Mouse (Mus musculus) layer of hippocampus, postnatal 14 days (tissue): ENCODE measurements around the gene Supt6. TPM values are rescaled to one million over a fixed set of nuclear protein-coding genes. Genes with fewer than 3 reads are reported as not detected.
"Not testable (repeated sequence)": the region's sequence is repeated elsewhere in the genome, so short reads cannot be mapped to it uniquely, and the experiment has no call there.

Source experiments
- DNase-seq, 2 experiments: peaks; one replicate each; pipeline ENCODE4 v3.0.0; 2021 to 2022; ENCODE audit warnings: low spot score in 2 of 2, mixed read lengths in 1 of 2
- long read RNA-seq, 2 experiments: library from polyadenylated mRNA; stranded (forward); transcript quantifications; one replicate each; pipeline ENCODE4 v2.0.0; 2021
- total RNA-seq, 2 experiments: library from RNA; stranded (reverse); gene quantifications; 2 replicates each; pipeline ENCODE4 v1.2.3; 2021

The Supt6 gene
- 100 to 1,000 TPM; 102 to 112 TPM for total RNA-seq
- long read RNA-seq, experiment 1, full-length matches to known transcripts: 9 of 25 reads
- long read RNA-seq, experiment 1, partial matches to known transcripts: 9 of 25 reads
- long read RNA-seq, experiment 1, other reads (novel, unspliced or antisense): 7 of 25 reads
- long read RNA-seq, experiment 2, full-length matches to known transcripts: 11 of 23 reads
- long read RNA-seq, experiment 2, partial matches to known transcripts: 10 of 23 reads
- long read RNA-seq, experiment 2, other reads (novel, unspliced or antisense): 2 of 23 reads

DNA sequence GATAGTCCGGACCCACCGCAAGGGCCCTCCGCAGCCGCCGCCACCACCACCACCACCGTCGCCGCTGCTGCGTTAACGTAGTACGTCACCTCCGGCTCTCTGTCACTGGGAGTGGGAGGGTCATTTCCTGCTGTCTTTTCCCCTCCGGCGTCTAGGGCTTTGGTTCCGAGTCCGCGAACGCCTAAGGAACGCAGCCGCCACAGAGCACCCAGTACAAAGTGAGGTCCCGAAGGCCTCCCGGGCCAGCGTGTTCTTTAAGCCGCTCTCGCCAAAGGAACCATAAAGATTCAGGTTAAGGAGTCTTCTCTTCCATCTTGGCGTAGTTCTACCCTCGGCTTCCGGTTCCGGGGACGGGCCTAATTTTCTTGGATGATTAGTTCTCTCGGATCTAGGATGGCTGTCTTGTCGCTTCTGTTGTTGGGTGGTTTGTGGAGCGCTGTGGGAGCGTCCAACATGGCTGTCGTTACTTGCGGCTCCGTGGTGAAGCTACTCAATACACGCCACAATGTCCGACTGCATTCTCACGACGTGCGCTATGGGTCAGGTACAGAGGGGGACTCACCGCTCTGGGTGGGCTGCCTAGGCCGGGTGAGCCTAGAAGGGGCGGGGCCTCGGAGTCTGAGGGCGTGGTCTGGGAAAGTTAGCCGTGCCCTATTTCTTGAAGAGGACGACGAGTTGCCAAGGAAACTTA is at the start of gene Supt6, which contains the start of gene Sdf2:
Gene Supt6, minus strand, starts transcription at position 361 of the 691 bp plus-strand sequence.
Gene Sdf2, plus strand, starts transcription at position 120 of the 691 bp plus-strand sequence.
- peak; percentile 89 to 92 for DNase-seq

DNA sequence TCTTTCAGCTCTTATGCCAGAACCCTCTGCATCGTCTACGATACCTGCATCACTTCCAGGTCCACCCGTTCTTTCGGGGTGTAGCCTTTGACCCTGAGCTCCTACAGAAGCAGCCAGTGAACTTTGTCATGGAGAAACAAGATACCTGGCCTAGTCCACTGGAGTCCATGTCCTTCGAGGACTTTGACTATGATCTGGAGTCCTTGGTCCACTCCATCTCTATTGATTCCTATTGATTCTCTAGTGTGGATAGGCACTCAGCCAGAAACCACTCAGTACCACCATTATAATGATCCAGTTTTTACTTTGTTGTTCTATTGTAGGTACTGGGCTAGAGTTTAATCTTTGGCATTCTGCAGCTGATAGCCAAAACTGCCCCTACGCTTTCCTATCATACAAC is 48.8 kb upstream of the Supt6 start:
- no peak for DNase-seq

DNA sequence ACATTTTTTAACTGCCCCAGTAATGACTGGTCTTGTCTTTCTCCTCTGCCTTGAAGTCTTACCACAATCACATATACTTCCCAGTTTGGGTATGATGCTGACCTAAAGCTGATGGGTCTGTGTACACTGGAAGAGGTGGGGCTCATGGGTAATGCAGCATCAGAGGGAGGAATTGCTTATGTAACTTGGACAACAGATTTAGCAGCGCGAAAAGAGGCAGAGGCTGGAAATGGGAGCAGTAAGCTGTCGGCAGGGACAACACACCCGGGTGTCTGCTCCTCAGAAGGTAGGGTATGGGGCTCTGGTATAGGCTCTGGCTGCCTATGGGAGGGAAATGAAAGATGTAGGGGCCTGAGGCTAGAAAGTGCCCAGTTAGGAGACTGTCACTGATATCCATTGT is 44.9 kb upstream of the Supt6 start, which contains the start of gene BC030499:
Gene BC030499, plus strand, starts transcription at position 188 of the 400 bp plus-strand sequence.
- DNase-seq: no peak

DNA sequence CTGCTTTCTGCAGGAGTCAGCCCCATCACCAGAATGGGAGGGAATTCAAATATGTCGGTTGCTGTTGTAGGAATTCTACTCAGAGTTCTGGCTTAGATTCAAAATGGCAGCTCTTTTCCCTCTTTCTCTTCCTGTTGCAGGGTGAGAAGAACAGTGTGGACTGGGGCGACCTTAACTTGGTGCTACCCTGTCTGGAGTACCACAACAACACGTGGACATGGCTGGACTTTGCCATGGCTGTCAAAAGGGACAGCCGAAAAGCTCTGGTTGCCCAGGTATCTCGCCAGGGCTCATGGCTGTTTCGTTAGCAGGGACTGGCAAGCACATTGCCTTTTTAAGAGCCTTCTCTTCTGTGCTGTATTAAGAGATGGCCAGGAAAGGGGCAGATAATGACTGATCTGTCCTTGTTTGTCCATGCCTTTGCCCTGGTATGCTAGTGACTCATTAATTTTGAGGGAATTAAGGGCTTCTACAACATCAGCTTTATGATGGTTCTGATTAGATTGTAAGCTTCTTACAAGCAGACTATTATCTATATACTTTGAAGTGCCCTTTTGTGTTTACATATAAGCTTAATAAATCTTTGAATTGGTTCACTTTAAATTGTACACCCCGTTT is 43.5 kb upstream of the Supt6 start:
- no peak for DNase-seq

DNA sequence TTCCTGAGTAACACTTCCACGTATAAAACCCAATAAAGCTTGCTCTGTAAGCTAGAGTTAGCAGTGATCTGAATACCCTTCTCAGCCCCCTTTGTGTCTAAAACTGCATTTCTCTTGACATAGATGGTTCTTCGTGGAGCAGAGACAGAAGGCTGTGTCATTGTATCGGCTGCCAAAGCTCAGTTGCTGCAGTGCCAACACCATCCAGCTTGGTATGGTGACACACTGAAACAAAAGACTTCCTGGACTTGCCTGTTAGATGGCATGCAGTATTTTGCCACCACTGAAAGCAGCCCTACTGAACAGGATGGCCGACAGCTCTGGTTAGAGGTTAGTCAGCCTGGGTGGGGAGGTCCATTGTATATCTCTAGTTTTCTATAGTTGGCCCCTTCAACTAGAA is 33.8 kb upstream of the Supt6 start:
- DNase-seq: peak; percentile 14 to 49

DNA sequence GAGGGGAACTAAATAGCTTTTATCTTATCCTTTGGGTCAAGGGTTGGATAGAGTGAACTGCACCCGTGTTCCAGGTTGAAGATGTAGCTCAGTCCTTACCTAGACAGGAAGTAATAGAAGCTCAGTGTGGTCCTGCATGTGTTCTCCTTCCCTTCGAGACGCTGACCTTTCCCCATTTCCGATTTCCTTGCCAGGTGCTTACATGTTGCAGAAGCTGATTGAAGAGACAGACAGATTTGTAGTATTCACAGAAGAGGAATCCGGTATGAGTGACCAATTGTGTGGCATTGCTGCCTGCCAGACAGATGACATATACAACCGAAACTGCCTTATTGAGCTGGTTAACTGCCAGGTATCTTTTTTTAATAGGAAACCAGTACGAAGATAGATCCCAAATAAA is 33.1 kb upstream of the Supt6 start:
- no peak for DNase-seq

DNA sequence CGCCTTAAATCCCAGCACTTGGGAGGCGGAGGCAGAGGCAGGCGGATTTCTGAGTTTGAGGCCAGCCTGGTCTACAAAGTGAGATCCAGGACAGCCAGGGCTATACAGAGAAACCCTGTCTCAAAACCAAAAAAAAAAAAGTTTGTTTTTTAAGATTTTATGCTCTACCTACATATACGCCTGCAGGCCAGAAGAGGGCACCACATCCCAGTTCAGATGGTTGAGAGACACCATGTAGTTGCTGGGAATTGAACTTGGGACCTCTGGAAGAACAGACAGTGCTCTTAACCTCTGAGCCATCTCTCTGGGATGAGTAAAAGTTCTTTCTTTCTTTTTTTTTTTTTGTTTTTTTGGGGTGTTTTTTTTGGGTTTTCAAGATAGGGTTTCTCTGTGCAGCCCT is 30.4 kb upstream of the Supt6 start:
- not testable (repeated sequence) for DNase-seq

DNA sequence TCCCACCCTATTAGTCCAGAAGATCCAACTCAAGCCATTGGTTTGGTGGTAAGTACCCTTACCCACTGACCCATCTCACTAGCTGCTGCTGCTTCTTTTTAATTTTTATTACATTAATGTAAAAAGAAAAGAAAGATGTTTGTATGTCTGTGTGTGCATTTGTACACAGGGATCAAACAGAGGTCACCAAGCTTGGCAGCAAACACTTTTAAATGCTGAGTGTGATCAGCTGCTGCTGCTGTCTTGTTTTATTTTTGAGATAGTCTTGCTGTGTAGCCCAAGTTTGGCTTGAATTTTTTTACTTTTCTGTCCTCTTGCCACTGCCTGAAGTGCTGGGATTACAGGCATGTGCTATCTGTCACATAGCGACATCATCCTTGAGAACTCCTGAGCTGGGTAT is 29.8 kb upstream of the Supt6 start:
- no peak for DNase-seq

DNA sequence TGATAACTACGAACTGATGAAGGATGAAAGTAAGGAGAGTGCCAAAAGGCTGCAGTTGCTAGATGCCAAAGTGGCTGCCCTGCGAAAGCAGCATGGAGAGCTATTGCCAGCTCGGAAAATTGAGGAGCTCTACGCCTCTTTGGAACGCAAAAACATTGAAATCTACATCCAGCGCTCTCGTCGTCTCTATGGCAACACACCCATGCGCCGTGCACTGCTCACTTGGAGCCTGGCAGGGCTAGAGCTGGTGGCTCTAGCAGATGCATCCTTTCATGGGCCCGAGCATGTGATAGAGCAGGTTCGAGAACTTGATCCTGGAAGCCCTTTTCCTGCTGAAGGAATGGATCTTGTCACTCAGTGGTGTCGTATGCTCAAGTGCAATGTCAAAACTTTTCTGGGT is 26.2 kb upstream of the Supt6 start:
- peak; percentile 54 to 72 for DNase-seq

DNA sequence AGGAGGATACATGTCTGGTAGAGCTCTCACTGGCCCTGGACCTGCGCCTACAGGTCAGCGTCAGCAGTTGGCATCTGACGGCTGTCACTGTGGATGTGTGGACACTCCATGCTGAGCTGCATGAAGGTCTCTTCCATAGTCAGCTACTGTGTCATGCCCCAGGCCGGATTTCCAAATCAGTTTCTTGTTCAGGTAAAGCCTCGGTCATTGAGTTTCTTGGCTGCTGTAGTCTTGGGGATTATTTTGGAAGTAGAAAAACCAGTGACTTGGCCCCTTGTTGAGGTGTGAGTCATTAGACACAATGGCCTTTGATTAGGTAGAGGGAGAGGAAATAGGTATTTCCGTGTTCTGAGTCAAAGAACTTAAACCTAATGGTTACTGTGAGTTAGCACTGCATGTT is 19.8 kb upstream of the Supt6 start:
- DNase-seq: no peak

DNA sequence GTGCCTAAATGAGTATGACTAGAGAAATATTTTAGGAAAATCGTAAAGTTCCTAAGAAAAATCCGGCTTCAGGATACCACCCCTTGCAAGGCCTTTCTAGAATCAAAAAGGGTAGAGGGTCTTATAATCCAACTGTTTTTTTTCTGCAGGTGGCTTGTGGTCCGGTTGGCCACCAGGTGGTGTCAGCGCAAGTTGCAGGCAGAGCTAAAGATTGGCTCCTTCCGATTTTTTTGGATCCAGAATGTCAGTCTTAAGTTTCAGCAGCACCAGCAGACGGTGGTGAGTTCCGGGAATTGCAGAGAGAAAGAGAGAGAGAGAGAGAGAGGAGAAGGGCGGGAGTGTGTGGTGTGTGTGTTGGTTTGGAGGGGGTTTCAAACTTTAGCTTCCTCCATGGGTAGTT is 16.8 kb upstream of the Supt6 start:
- DNase-seq: peak; percentile 25 to 52

DNA sequence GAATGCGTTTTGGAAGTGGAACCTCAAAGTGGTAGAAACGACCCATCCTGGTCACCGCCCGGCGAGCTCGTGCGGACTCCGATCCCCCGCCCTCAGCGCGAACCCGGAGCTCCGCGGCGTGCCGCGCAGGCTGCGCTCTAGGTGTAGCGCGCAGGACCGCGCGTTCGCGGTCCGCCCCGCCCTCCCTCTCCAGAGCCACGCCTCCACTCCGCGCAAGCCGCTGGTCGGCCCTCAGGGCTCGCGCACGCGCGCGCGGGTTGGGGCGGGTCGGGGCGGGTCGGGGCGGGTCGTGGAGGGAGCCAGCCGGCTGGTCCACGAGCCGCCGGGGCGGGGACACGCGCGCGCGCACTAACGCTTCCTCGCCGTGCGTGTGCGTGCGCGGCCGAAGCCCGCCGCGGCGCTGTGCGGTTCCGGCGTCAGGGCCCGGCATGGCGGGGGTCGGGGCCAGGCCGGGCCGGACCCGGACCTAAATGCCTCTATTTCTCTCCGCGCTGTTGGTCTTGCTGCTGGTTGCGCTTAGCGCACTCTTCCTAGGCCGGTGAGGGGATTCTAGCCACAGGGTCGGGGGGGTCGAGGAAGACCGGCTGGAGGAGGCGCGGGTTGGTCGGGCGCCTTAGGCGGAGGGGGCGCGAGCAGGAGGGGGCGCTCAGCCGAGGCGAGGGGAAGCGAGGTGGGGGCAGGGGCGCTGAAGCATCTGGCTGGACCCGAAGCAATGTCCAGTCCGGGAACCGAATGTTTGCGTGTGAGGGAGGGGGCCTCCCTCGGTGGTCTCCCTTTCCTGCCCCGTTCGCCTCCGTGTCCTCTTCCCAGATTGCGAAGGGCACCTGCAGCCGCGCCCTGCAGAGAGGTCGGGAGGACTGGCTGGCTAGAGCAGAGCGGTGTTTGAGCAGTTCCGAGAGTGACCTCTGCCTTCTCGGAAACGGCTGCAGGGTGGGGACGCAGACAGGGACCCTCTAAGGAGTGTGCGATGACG is 15.9 kb upstream of the Supt6 start, which contains the start of gene 2610507B11Rik:
Gene 2610507B11Rik, plus strand, starts transcription at position 373 of the 973 bp plus-strand sequence.
- peak; percentile 82 to 92 for DNase-seq

DNA sequence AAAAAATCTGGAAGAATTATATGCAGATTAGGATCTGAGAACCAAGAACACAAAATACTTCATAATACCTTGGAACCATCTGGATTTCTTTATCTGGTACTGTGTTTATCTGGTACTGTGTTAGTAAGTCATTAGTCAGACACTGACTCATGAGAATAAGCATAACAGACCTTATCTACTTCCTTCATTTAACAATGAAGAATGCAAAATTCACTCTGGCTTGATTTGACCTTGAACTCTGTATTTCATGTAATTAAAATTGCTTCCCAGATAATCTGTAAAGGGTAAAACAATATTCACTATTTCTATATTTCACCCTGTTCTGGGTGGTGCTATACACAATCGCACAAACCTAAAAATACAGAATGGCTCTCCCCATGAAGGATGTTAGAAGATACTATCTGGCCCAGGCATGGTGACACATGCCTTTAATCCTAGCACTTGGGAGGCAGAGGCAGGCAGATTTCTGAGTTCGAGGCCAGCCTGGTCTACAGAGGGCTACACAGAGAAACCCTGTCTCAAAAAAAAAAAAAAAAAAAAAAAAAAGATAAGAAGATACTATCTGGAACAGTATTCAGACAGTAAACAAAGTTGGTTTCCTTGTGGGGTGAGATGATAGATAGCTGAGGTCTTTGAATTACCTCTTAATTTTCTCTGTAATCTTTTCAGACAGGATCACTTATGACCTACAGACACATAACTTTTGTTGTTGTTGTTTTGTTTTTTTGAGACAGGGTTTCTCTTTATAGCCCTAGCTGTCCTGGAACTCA is 14.9 kb upstream of the Supt6 start:
- no peak for DNase-seq

DNA sequence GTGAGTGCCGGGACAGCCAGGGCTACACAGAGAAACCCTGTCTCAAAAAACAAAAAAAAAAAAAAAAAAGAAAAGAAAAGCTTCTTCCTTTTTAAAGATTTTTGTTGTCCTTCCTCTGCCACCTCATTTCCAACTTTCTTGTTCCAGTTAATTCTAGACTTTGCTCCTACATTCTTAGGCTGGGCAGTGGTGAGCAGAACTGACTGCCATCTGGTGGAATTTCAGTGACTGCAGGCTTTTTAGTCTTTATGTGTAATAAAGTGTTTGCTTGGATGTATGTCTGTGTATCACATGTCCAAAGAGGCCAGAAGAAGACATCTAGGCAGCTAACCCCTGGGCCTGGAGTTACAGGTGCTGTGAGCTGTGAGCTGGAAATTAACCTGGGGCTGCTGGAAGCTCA is 10.8 kb upstream of the Supt6 start:
- DNase-seq: no peak

DNA sequence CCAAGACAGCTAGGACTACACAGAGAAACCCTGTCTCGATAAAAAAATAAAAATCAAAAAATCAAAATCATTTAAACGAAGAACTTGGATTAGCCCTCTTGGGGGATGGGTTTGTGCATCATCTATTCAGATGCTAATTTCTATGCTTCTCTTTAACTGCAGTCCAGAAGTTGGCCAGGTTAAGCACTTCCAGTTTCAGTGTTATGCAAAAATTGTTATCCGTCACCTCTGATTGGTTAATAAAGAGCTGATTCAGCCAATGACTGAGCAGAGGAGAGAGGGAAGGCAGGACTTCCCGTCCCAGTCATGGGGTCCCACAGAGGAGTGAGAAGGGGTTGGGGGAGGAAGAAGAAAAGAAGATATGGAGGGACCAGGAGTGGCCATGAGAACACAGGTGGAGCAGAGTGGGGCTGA is 1.9 kb upstream of the Supt6 start:
- no peak for DNase-seq

DNA sequence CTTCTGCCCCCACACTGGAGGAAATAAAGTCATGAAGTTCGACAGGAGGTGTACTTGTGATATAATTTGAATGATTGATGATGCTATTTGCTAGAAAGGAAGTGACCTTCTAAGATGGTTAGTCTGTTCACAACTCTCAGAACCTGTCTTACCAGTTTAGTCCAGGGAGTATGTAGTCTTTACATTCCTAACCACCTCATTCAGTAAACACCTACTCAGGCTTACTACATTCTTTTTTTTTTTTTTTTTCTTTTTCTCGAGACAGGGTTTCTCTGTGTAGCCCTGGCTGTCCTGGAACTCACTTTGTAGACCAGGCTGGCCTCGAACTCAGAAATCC is 1.2 kb upstream of the Supt6 start:
- no peak for DNase-seq

DNA sequence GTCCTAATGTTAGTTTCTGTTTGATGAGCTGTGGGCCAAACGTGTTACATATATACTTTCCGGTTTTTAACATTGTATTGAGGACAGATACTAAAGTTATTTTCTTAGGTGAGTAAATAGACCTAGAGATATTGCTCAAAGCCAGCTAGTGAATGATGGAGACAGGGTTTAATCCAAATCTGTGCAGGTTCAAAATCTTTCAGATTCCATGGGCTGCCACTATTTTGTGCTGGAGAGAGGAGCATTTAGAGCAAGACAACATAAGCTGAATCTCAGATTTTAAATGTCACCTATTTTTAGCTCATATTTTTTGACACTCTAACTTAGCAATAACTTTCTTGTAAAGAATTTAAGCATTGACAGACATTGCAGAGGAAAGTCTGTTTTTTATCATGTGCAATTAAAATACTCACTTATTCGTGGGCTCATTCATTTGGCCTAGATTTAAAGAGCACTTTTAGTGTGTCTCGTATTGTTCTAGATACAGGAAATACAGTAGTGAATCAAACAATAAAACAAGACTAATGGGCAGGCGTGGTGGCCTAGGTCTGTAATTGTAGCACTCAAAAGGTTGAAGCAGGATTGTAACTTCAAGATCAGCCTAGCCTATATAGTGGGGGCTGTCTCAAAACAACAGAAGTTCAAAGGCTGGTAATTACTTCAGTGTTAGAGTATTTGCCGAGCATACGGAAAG is 678 bp upstream of the Supt6 start:
- DNase-seq: no peak

DNA sequence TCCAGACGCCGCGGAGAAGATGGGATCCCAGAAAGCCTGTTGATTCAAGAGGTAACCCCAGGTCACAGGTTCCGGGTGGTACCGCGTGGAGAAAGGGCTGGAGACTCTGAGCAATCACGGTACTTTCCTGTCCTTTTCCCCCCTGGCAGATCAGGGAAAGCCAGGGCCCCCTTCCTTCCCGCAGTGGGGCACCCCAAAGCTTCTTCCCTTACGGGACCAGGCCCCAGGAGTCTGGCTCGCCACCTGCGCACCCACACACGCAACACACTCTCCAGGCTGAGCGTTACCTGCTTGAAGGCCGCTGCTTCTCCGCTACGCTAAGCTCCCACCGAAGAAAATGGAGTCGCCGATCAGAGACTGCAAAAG is 543 bp downstream of the Supt6 start:
- DNase-seq: no peak

DNA sequence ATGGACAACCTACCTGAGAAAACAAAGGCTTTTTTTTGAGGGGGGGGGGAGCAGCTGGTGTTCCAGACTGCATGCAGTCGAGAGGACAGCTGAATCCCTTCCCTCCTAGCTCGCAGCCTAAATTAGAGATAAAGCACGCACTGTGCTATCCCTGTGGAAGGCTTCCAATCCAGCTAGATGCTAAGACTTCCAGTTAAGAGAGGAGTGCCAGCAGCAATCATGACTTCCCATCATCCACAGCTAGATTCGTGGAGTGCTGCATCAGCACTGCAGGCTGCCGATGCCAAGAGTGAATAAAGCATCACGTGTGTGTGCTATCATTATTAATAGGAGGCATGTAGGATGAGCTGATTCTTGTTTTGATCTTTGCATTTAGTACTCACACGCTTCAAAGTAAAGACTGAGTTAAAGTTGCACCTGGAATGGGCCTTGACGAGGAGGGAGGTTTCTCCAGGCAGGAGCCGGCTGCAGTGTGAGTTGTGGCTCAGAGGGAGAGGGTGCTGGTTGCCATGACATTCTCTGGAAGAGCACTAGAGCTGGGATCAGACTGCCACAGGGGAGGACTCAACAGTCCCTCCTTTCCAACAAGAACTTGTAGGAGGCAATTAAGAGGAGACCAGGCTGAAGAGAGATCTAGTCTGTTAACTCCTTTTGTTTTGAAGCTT is 5.5 kb downstream of the Supt6 start:
- peak; percentile 45 to 79 for DNase-seq
